Mouse (Mus musculus): ENCODE data around the gene Flt3l. TPM values are rescaled to one million over a fixed set of nuclear protein-coding genes. Genes with fewer than 3 reads are reported as not detected.

The Flt3l gene
- polyA plus RNA-seq, 1 experiment from 2014 or later: 5.1 TPM

- H3K9ac ChIP-seq (replicated peaks; ENCODE audit: low read depth): no peak overlapping the region
- peak; percentile 92 for TF ChIP-seq CTCF (IDR thresholded peaks at IDR 0.05)
- no peak for TF ChIP-seq EP300 (IDR thresholded peaks at IDR 0.05)
- WGBS: 4% methylated on average over 35 of the region's 35 CpGs
These were observed 25.6 kb upstream of the Flt3l start for GRCm38 (mm10) chr7:45161612-45162473.

DNA sequence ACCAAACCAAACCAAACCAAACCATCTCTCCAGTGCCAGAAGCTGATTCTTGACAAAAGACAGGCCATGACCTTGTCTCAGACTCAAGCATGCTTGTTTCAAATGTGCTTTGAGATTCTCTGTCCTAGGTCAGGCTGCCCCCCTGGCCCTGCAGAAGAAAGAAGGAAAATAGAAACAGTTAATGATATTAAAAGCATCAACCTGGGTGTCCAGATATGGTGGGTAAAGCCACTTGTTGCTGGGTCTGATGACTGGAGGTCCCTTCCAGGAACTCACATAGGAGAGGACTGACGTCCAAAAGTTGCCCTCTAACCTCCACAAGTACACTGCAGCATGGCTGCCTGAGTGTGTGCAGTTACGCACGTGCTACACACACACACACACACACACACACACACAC is 24.6 kb upstream of the Flt3l start:
- no peak overlapping the region for H3K9ac ChIP-seq (replicated peaks; ENCODE audit: low read depth)
- H3K36me3 ChIP-seq (ENCODE audit: insufficient read depth, low read length): no peaks in the 10 kb centered on the region
- TF ChIP-seq EP300 (IDR thresholded peaks at IDR 0.05) (no peak), CTCF (IDR thresholded peaks at IDR 0.05) (no peak)
- H3K27ac ChIP-seq (ENCODE audit: low read length): no peak overlapping the region
- ATAC-seq (no peak), DNase-seq (ENCODE audit: low spot score) (no peak)
- 89% methylated on average over 3 of the region's 3 CpGs for WGBS
- H3K4me3 ChIP-seq (ENCODE audit: low read depth, low read length): no peak overlapping the region
- H3K9me3 ChIP-seq (ENCODE audit: low read length): no peaks in the 10 kb centered on the region
- 0 out of 2 replicates have a peak, but pooled peaks cover 5% of the 10 kb centered on the region for H3K4me1 ChIP-seq (ENCODE audit: insufficient read depth, low read depth, low read length)
- peaks cover 30% of the 10 kb centered on the region for H3K27me3 ChIP-seq (replicated peaks; ENCODE audit: insufficient read depth, low read length)
- H3K4me2 ChIP-seq (replicated peaks; ENCODE audit: low read depth, low read length): no peak overlapping the region

More at GRCm38 (mm10) chr7:45161612-45162473, 25.6 kb upstream of the Flt3l start:
- Histone ChIP-seq H3K36me3 (ENCODE audit: insufficient read depth, low read length) (no peaks in the 10 kb centered on the region), H3K4me3 (ENCODE audit: low read depth, low read length) (peak overlapping the region; percentile 26), H3K4me1 (ENCODE audit: insufficient read depth, low read depth, low read length) (0 out of 2 replicates have a peak, but pooled peaks cover 5% of the 10 kb centered on the region), H3K9me3 (ENCODE audit: low read length) (no peaks in the 10 kb centered on the region), H3K4me2 (replicated peaks; ENCODE audit: low read depth, low read length) (peak overlapping the region; percentile 69), H3K27me3 (replicated peaks; ENCODE audit: insufficient read depth, low read length) (peaks cover 35% of the 10 kb centered on the region), H3K27ac (ENCODE audit: low read length) (no peak overlapping the region)
- peak; percentile 93 for DNase-seq (ENCODE audit: low spot score)
- peak; percentile 91 for ATAC-seq

GRCm38 (mm10) chr7:45160316-45160800 is 24.1 kb upstream of the Flt3l start:
- no peak for DNase-seq (ENCODE audit: low spot score)
- H3K27ac ChIP-seq (ENCODE audit: low read length): no peak overlapping the region
- no peak overlapping the region for H3K9ac ChIP-seq (replicated peaks; ENCODE audit: low read depth)
- no peaks in the 10 kb centered on the region for H3K36me3 ChIP-seq (ENCODE audit: insufficient read depth, low read length)
- no peak overlapping the region for H3K4me2 ChIP-seq (replicated peaks; ENCODE audit: low read depth, low read length)
- H3K9me3 ChIP-seq (ENCODE audit: low read length): no peaks in the 10 kb centered on the region
- peaks cover 25% of the 10 kb centered on the region for H3K27me3 ChIP-seq (replicated peaks; ENCODE audit: insufficient read depth, low read length)
- no peak for ATAC-seq
- WGBS: 91% methylated on average over 6 of the region's 6 CpGs
- TF ChIP-seq EP300 (IDR thresholded peaks at IDR 0.05) (no peak), CTCF (IDR thresholded peaks at IDR 0.05) (no peak)
- H3K4me3 ChIP-seq (ENCODE audit: low read depth, low read length): no peak overlapping the region
- H3K4me1 ChIP-seq (ENCODE audit: insufficient read depth, low read depth, low read length): 0 out of 2 replicates have a peak, but pooled peaks cover 5% of the 10 kb centered on the region

GRCm38 (mm10) chr7:45158991-45159390 is 22.8 kb upstream of the Flt3l start:
- Histone ChIP-seq H3K27me3 (replicated peaks; ENCODE audit: insufficient read depth, low read length) (peaks cover 11% of the 10 kb centered on the region), H3K4me1 (ENCODE audit: insufficient read depth, low read depth, low read length) (0 out of 2 replicates have a peak, but pooled peaks cover 5% of the 10 kb centered on the region), H3K9ac (replicated peaks; ENCODE audit: low read depth) (no peak overlapping the region), H3K27ac (ENCODE audit: low read length) (no peak overlapping the region), H3K36me3 (ENCODE audit: insufficient read depth, low read length) (no peaks in the 10 kb centered on the region), H3K4me3 (ENCODE audit: low read depth, low read length) (no peak overlapping the region), H3K9me3 (ENCODE audit: low read length) (no peaks in the 10 kb centered on the region), H3K4me2 (replicated peaks; ENCODE audit: low read depth, low read length) (no peak overlapping the region)
- ATAC-seq (no peak), DNase-seq (ENCODE audit: low spot score) (no peak)
- 88% methylated on average over 6 of the region's 6 CpGs for WGBS
- TF ChIP-seq CTCF (IDR thresholded peaks at IDR 0.05): no peak

DNA sequence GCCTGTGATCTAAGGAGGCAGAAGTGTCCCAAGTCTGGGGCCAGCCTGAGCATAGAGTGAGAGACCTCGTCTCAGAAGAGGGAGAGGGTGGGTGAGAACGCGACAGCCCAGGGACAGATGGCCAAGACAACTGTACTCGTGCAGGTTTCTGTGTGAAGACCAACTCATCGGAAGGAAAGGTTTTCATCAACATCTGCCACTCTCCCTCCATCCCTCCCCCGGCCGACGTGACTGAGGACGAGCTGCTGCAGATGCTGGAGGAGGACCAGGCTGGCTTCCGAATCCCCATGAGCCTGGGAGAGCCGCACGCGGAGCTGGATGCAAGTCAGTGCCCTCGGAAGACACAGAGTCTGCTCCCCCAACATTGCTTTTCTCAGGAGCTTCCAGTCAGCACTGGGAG is 21.2 kb upstream of the Flt3l start:
- no peak overlapping the region for H3K27ac ChIP-seq (ENCODE audit: low read length)
- DNase-seq (ENCODE audit: low spot score): no peak
- no peaks in the 10 kb centered on the region for H3K36me3 ChIP-seq (ENCODE audit: insufficient read depth, low read length)
- 0 out of 2 replicates have a peak, but pooled peaks cover 5% of the 10 kb centered on the region for H3K4me1 ChIP-seq (ENCODE audit: insufficient read depth, low read depth, low read length)
- 81% methylated on average over 14 of the region's 14 CpGs for WGBS
- no peak for TF ChIP-seq EP300 (IDR thresholded peaks at IDR 0.05)
- ATAC-seq: no peak
- no peaks in the 10 kb centered on the region for H3K27me3 ChIP-seq (replicated peaks; ENCODE audit: insufficient read depth, low read length)
- no peak overlapping the region for H3K4me3 ChIP-seq (ENCODE audit: low read depth, low read length)
- H3K9ac ChIP-seq (replicated peaks; ENCODE audit: low read depth): no peak overlapping the region
- H3K9me3 ChIP-seq (ENCODE audit: low read length): no peaks in the 10 kb centered on the region
- H3K4me2 ChIP-seq (replicated peaks; ENCODE audit: low read depth, low read length): no peak overlapping the region

DNA sequence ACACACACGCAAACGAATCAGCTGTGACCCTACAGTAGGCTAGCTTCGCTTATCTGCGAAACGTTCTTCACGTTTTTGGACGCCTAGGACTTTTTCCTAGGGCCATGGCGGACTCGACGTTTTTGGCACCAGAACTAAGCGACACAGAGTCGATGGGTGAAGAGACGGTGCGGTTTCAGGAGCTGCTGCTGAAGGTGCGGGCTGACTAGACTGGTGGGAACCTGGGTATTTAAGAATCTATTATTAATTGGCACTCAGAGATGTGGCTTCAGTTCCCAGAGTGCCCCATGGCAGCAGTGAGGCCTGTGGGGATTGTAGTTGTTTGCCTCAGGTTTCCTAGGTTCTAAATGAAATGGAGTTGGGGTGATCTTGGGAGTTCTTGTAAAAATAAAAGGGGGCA is 20.0 kb upstream of the Flt3l start:
- H3K36me3 ChIP-seq (ENCODE audit: insufficient read depth, low read length): no peaks in the 10 kb centered on the region
- no peak for ATAC-seq
- H3K9ac ChIP-seq (replicated peaks; ENCODE audit: low read depth): no peak overlapping the region
- no peaks in the 10 kb centered on the region for H3K9me3 ChIP-seq (ENCODE audit: low read length)
- TF ChIP-seq EP300 (IDR thresholded peaks at IDR 0.05) (no peak), CTCF (IDR thresholded peaks at IDR 0.05) (no peak)
- no peak overlapping the region for H3K27ac ChIP-seq (ENCODE audit: low read length)
- H3K4me2 ChIP-seq (replicated peaks; ENCODE audit: low read depth, low read length): no peak overlapping the region
- no peak overlapping the region for H3K4me3 ChIP-seq (ENCODE audit: low read depth, low read length)
- WGBS: 88% methylated on average over 15 of the region's 15 CpGs
- no peak for DNase-seq (ENCODE audit: low spot score)
- no peaks in the 10 kb centered on the region for H3K27me3 ChIP-seq (replicated peaks; ENCODE audit: insufficient read depth, low read length)
- no peaks in the 10 kb centered on the region for H3K4me1 ChIP-seq (ENCODE audit: insufficient read depth, low read depth, low read length)

Measured in lung, postnatal 0 days (tissue).